Mouse (Mus musculus) neural tube, embryonic 11.5 days (tissue): ENCODE data around the gene Chmp4b. TPM values are rescaled to one million over a fixed set of nuclear protein-coding genes. Genes with fewer than 3 reads are reported as not detected.

Experiments used
- ATAC-seq: fragments of 200-750 bp; cut with Nextera tagmentation; 2 replicates; pipeline ENCODE4 v1.8.0; 2017; ENCODE audit warnings: moderate number of reproducible peaks, mild to moderate bottlenecking, moderate TSS enrichment, moderate library complexity; ENCODE audit not compliant: insufficient read depth, low FRiP score, low TSS enrichment
- DNase-seq: peaks from one replicate; pipeline ENCODE4 v3.0.0-alpha.2; 2015; ENCODE audit warnings: low spot score
- H3K27ac ChIP-seq: fragments of 300-500 bp; sonication (generic); 2 replicates; pipeline ENCODE4 v1.5.1; 2014; ENCODE audit warnings: low read depth, mild to moderate bottlenecking, low read length
- H3K27me3 ChIP-seq: fragments of 300-500 bp; sonication (generic); 2 replicates; pipeline ENCODE4 v1.6.1; 2014; ENCODE audit warnings: mild to moderate bottlenecking, low read length, mixed read lengths; ENCODE audit not compliant: control insufficient read depth, insufficient read depth
- H3K36me3 ChIP-seq: fragments of 300-500 bp; sonication (generic); 2 replicates; pipeline ENCODE4 v1.6.1; 2014; ENCODE audit warnings: mild to moderate bottlenecking, low read length, moderate library complexity, mixed read lengths; ENCODE audit not compliant: control insufficient read depth, insufficient read depth
- H3K4me1 ChIP-seq: fragments of 300-500 bp; sonication (generic); 2 replicates; pipeline ENCODE4 v1.6.1; 2014; ENCODE audit warnings: low read length, mixed read lengths; ENCODE audit not compliant: control insufficient read depth, insufficient read depth
- H3K4me2 ChIP-seq: fragments of 300-500 bp; sonication (generic); 2 replicates; pipeline ENCODE4 v1.6.1; 2014; ENCODE audit warnings: low read depth, mild to moderate bottlenecking, moderate library complexity
- H3K4me3 ChIP-seq: fragments of 300-500 bp; sonication (generic); 2 replicates; pipeline ENCODE4 v1.5.1; 2014; ENCODE audit warnings: low read depth, low read length
- H3K9ac ChIP-seq: fragments of 300-500 bp; sonication (generic); 2 replicates; pipeline ENCODE4 v1.6.1; 2014; ENCODE audit warnings: mild to moderate bottlenecking, low read length
- H3K9me3 ChIP-seq: fragments of 300-500 bp; sonication (generic); 2 replicates; pipeline ENCODE4 v1.6.1; 2016; ENCODE audit warnings: low read length; ENCODE audit not compliant: control insufficient read depth
- WGBS: fragments of 180-500 bp; shearing (Covaris S2); extraction: QIAGEN DNeasy Blood & Tissue Kit; methylation state at CpG from one replicate; pipeline ENCODE4 v1.1.7; 2014; 5-methylcytosine and 5-hydroxymethylcytosine counted together
- polyA plus RNA-seq: library from polyadenylated mRNA; unstranded; fragments of >200 nt; fragmentation: Nextera tagmentation; extraction: Ambion mirVana; gene quantifications from 2 replicates; pipeline ENCODE4 v1.2.1, GENCODE M21; 2014

Gene Chmp4b
- polyA plus RNA-seq, 1 experiment from 2014 or later: 10.5 TPM

DNA sequence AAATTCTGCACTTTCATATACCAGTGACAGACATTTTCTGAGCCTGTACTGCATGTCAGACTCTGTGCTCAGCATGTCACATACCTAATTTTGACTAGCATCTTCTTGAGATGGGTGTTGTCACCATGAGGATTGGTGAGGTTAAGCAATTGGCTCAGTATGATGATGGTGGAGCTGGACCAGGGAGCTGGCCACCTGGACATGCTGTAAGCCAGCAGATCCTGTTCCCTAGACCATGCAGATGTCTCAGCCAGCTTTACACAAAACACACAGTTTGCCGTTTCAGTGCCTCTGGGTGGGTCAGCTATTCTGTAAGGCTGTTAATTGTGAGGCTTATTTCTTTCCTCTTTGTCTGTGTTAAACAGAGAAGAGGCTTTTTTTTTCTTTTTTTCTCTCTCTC, 31.2 kb downstream of the Chmp4b start:
- WGBS: 56% methylated on average over 1 of the region's 1 CpGs
- Histone ChIP-seq H3K9ac (no peak overlapping the region), H3K27me3 (no peaks in the 10 kb centered on the region), H3K4me2 (no peak overlapping the region), H3K4me1 (0 out of 2 replicates have a peak, but pooled peaks cover 4% of the 10 kb centered on the region), H3K36me3 (no peaks in the 10 kb centered on the region), H3K27ac (no peak overlapping the region), H3K9me3 (no peaks in the 10 kb centered on the region), H3K4me3 (no peak overlapping the region)
- no peak for ATAC-seq
- no peak for DNase-seq

DNA sequence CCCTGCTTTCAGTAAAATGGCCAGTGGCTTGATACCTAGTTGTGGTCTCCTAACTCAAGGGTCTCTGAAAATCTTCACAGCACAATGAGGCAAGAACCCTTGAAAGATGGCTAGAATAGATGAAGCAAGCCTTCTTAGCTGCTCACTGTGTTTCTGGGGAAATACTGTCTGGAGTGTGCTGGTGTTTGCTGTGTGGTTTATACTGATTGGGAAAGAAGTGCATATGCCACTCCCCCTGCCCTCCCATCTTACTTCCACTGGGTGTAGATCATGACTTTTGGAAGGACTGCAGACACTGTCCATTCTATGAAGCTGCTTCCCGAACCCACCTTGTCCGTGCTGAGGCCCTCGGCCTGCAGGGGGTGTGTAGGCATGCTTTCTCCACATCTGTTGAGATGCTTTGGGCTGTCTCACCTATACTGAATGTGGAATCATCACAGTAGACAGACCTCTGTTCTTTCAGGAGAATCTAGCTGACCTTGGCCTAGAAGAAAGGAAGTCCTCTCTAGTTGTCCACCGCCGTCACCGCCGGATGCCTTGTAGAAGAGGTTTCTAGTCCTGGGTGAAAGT, 33.5 kb downstream of the Chmp4b start:
- ATAC-seq (no peak), DNase-seq (no peak)
- H3K4me1 ChIP-seq: 0 out of 2 replicates have a peak, but pooled peaks cover 2% of the 10 kb centered on the region
- no peaks in the 10 kb centered on the region for H3K36me3 ChIP-seq
- H3K27me3 ChIP-seq: no peaks in the 10 kb centered on the region
- WGBS: 94% methylated on average over 7 of the region's 7 CpGs
- no peak overlapping the region for H3K9ac ChIP-seq
- H3K4me2 ChIP-seq: no peak overlapping the region
- no peak overlapping the region for H3K27ac ChIP-seq
- H3K4me3 ChIP-seq: no peak overlapping the region
- H3K9me3 ChIP-seq: no peaks in the 10 kb centered on the region

DNA sequence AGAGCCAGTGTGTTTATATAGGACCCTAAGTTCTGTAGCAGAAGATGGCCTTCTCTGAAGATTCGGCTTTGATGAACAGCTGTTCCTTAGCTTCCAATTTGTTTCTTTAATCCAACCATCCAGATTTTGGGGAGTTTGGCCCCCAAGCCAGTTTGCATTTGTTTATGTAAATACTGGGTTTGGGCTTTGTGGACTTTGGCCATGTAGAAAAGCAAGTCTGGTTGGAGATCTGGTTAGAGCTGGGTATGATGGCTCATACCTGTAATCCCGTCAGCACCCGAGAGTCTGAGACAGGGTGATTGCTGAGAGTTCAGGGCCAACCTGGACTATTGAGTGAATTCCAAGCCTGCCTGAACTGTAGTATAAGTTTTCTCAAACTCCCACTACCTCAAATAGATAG, 34.3 kb downstream of the Chmp4b start:
- 87% methylated on average over 3 of the region's 3 CpGs for WGBS
- H3K36me3 ChIP-seq: no peaks in the 10 kb centered on the region; the same call in 1 of the 2 replicates
- no peak for ATAC-seq
- H3K4me2 ChIP-seq: no peak overlapping the region
- H3K4me1 ChIP-seq: 0 out of 2 replicates have a peak, but pooled peaks cover 2% of the 10 kb centered on the region
- no peak overlapping the region for H3K9ac ChIP-seq
- no peak for DNase-seq
- H3K4me3 ChIP-seq: no peak overlapping the region
- no peaks in the 10 kb centered on the region for H3K9me3 ChIP-seq
- no peaks in the 10 kb centered on the region for H3K27me3 ChIP-seq
- H3K27ac ChIP-seq: no peak overlapping the region

- Histone ChIP-seq H3K27ac (no peak overlapping the region), H3K9me3 (no peaks in the 10 kb centered on the region), H3K4me2 (no peak overlapping the region), H3K4me3 (no peak overlapping the region), H3K4me1 (no peaks in the 10 kb centered on the region), H3K36me3 (peaks cover 4% of the 10 kb centered on the region; the same call in 1 of the 2 replicates), H3K9ac (no peak overlapping the region), H3K27me3 (no peaks in the 10 kb centered on the region)
- DNase-seq (no peak), ATAC-seq (no peak)
- 96% methylated on average over 3 of the region's 3 CpGs for WGBS
Observed at GRCm38 (mm10) chr2:154686819-154687218, 35.3 kb downstream of the Chmp4b start.

DNA sequence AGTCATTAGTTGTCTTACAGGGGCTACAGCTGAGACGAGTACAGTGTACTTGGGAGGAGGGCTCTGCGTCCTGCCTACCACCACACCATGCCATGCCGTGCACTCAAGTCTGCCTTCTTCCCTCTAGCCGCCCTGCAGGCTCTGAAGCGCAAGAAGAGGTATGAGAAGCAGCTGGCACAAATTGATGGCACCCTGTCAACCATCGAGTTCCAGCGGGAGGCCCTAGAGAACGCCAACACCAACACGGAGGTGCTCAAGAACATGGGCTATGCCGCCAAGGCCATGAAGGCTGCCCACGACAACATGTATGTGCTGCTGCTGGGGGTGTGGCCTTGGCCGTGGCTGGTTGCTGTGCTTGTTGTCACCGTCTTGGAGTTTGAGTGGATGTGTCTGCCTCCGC, 37.9 kb downstream of the Chmp4b start:
- no peak for ATAC-seq
- H3K4me1 ChIP-seq: no peaks in the 10 kb centered on the region
- H3K27ac ChIP-seq: no peak overlapping the region
- no peak for DNase-seq
- H3K27me3 ChIP-seq: no peaks in the 10 kb centered on the region
- WGBS: 93% methylated on average over 14 of the region's 14 CpGs
- H3K4me2 ChIP-seq: no peak overlapping the region
- H3K9me3 ChIP-seq: no peaks in the 10 kb centered on the region
- peaks cover 6% of the 10 kb centered on the region; the same call in 1 of the 2 replicates for H3K36me3 ChIP-seq
- no peak overlapping the region for H3K4me3 ChIP-seq
- H3K9ac ChIP-seq: no peak overlapping the region

- Histone ChIP-seq H3K4me3 (no peak overlapping the region), H3K27ac (no peak overlapping the region), H3K9me3 (no peaks in the 10 kb centered on the region), H3K9ac (no peak overlapping the region), H3K4me1 (no peaks in the 10 kb centered on the region), H3K4me2 (no peak overlapping the region), H3K27me3 (no peaks in the 10 kb centered on the region), H3K36me3 (peaks cover 10% of the 10 kb centered on the region; the same call in 1 of the 2 replicates)
- ATAC-seq (no peak), DNase-seq (no peak)
- WGBS: 97% methylated on average over 5 of the region's 5 CpGs
Observed at GRCm38 (mm10) chr2:154690959-154691358, 39.5 kb downstream of the Chmp4b start.

DNA sequence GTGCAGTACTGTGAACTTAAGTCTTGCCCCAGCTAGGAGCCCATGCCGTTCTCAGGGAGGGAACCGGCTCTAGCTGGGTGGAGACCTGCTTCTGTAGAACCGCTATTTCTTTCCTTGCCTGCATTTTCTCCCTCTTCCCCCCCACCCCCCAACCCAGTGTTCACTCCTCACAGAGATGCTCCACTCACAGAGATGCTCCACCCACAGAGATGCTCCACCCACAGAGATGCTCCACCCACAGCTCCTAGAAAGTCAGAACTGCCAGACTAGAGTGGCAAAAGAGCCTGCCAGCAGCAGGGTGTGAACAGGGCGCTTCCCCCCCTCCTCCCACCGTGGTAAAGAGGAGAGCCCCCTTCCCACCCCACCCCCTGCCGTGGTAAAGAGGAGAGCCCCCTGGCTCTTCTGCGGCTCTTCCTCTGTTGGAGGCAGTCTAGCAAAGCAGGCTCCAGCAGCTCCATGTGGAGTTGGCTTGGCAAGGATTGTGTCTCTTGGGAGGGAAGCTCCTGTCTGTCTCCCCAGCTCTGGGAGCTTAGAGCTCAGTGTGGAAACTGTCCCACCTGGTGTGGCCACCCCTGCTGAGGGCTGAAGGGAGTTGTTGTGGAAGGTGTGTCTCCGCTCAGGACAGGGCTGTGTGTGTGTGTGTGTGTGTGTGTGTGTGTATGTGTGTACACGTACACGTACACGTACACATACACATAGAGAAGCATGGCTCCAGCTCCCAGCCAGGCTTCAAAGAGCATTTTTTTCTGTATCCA, 41.9 kb downstream of the Chmp4b start:
- Histone ChIP-seq H3K4me3 (no peak overlapping the region), H3K9me3 (no peaks in the 10 kb centered on the region), H3K27ac (no peak overlapping the region), H3K27me3 (no peaks in the 10 kb centered on the region), H3K4me2 (no peak overlapping the region), H3K9ac (no peak overlapping the region), H3K36me3 (peaks cover 10% of the 10 kb centered on the region; the same call in 1 of the 2 replicates), H3K4me1 (no peaks in the 10 kb centered on the region)
- no peak for ATAC-seq
- 78% methylated on average over 11 of the region's 11 CpGs for WGBS
- no peak for DNase-seq

GRCm38 (mm10) chr2:154693941-154694256, 42.4 kb downstream of the Chmp4b start:
- 96% methylated on average over 12 of the region's 12 CpGs for WGBS
- ATAC-seq: no peak

GRCm38 (mm10) chr2:154695690-154696089, 44.2 kb downstream of the Chmp4b start:
- Histone ChIP-seq H3K4me2 (no peak overlapping the region), H3K9me3 (no peaks in the 10 kb centered on the region), H3K27ac (no peak overlapping the region), H3K9ac (no peak overlapping the region), H3K4me1 (no peaks in the 10 kb centered on the region), H3K4me3 (no peak overlapping the region), H3K36me3 (peaks cover 10% of the 10 kb centered on the region; the same call in 1 of the 2 replicates), H3K27me3 (no peaks in the 10 kb centered on the region)
- ATAC-seq (no peak), DNase-seq (no peak)
- 85% methylated on average over 8 of the region's 8 CpGs for WGBS

More at GRCm38 (mm10) chr2:154693941-154694256, 42.4 kb downstream of the Chmp4b start:
- Histone ChIP-seq H3K4me1 (no peaks in the 10 kb centered on the region), H3K27me3 (no peaks in the 10 kb centered on the region), H3K4me3 (no peak overlapping the region), H3K9ac (no peak overlapping the region), H3K4me2 (no peak overlapping the region), H3K27ac (no peak overlapping the region), H3K36me3 (peaks cover 10% of the 10 kb centered on the region; the same call in 1 of the 2 replicates), H3K9me3 (no peaks in the 10 kb centered on the region)
- DNase-seq: no peak
